Mouse (Mus musculus): ENCODE data around the gene Vsnl1.

- TF ChIP-seq CTCF (IDR thresholded peaks at IDR 0.05; ENCODE audit: low read depth, low read length) (no peak), POLR2A (IDR thresholded peaks at IDR 0.05; ENCODE audit: insufficient read depth, low read length) (no peak), EP300 (IDR thresholded peaks at IDR 0.05; ENCODE audit: insufficient read depth, low read depth, low read length) (no peak)
These were observed 426 bp downstream of the Vsnl1 start for GRCm38 (mm10) chr12:11436023-11436350.

Data from ES-Bruce4 (cell line).